Mouse (Mus musculus): Measurements from ENCODE around the gene Hoxa11.

GRCm38 (mm10) chr6:52217459-52217768 lies 28.2 kb downstream of the Hoxa11 start:
- TF ChIP-seq CTCF (IDR thresholded peaks at IDR 0.05; ENCODE audit: low read depth) = no peak
- no peak for TF ChIP-seq EP300 (optimal IDR thresholded peaks at IDR 0.05)
